24 mouse cellular contexts compared by ENCODE assay signal in genomic region chr3:146355146-146355545, GRCm38 (mm10).
"Had no signal": no experiment of that assay in that cellular context is flagged by ENCODE, and none has a peak within 500 bp of the region (broad histone marks: within the 10 kb centered on the region; RNA-seq: fewer than 3 reads in every experiment).

No protein-coding gene starts in this region.

- H3K9me3 ChIP-seq: limb, embryonic 10.5 days; limb, embryonic 13.5 days; liver, embryonic 12.5 days; liver, embryonic 15.5 days; lung, embryonic 15.5 days; midbrain, embryonic 12.5 days; midbrain, embryonic 15.5 days; neural tube, embryonic 12.5 days; neural tube, embryonic 15.5 days had no signal

- H3K4me3 ChIP-seq: layer of hippocampus, adult 2 months; limb, embryonic 10.5 days; limb, embryonic 13.5 days; liver, embryonic 12.5 days; liver, embryonic 15.5 days; lung, embryonic 15.5 days; megakaryocyte, embryonic 14.5 days; midbrain, embryonic 12.5 days; midbrain, embryonic 15.5 days; neural tube, embryonic 12.5 days; neural tube, embryonic 15.5 days had no signal

- H3K9ac ChIP-seq: limb, embryonic 13.5 days; liver, embryonic 12.5 days; liver, embryonic 15.5 days; lung, embryonic 15.5 days; midbrain, embryonic 12.5 days; midbrain, embryonic 15.5 days; neural tube, embryonic 12.5 days; neural tube, embryonic 15.5 days had no signal

- H3K27me3 ChIP-seq: limb, embryonic 13.5 days; liver, embryonic 12.5 days; lung, embryonic 15.5 days; midbrain, embryonic 12.5 days; midbrain, embryonic 15.5 days; neural tube, embryonic 12.5 days; neural tube, embryonic 15.5 days had no signal

- ATAC-seq: intestine, postnatal 0 days; liver, embryonic 12.5 days; midbrain, embryonic 15.5 days had no signal

- H3K36me3 ChIP-seq: limb, embryonic 10.5 days; limb, embryonic 13.5 days; liver, embryonic 12.5 days; liver, embryonic 15.5 days; lung, embryonic 15.5 days; midbrain, embryonic 12.5 days; midbrain, embryonic 15.5 days; neural tube, embryonic 12.5 days; neural tube, embryonic 15.5 days had no signal

- H3K4me1 ChIP-seq: limb, embryonic 10.5 days; limb, embryonic 13.5 days; liver, embryonic 12.5 days; liver, embryonic 15.5 days; lung, embryonic 15.5 days; midbrain, embryonic 12.5 days; midbrain, embryonic 15.5 days; neural tube, embryonic 12.5 days; neural tube, embryonic 15.5 days had no signal

- H3K4me2 ChIP-seq: limb, embryonic 13.5 days; liver, embryonic 12.5 days; liver, embryonic 15.5 days; lung, embryonic 15.5 days; midbrain, embryonic 12.5 days; midbrain, embryonic 15.5 days; neural tube, embryonic 12.5 days; neural tube, embryonic 15.5 days had no signal

- DNase-seq: layer of hippocampus, adult 9-11 months; liver; lung, adult 18-20 months; lung, postnatal 10 days; lung, postnatal 36 days; right cerebral cortex, adult 18-20 months; right cerebral cortex, postnatal 14 days; right cerebral cortex, postnatal 4 days; thymus, adult 2 months; thymus, postnatal 14 days; thymus, postnatal 4 days had no signal

- H3K27ac ChIP-seq: layer of hippocampus, adult 2 months; limb, embryonic 10.5 days; limb, embryonic 13.5 days; liver, embryonic 12.5 days; liver, embryonic 15.5 days; lung, embryonic 15.5 days; midbrain, embryonic 12.5 days; midbrain, embryonic 15.5 days; neural tube, embryonic 12.5 days; neural tube, embryonic 15.5 days; stomach, postnatal 0 days had no signal
